Mouse (Mus musculus): ENCODE data around the gene Zfp777.

The Zfp777 gene

DNA sequence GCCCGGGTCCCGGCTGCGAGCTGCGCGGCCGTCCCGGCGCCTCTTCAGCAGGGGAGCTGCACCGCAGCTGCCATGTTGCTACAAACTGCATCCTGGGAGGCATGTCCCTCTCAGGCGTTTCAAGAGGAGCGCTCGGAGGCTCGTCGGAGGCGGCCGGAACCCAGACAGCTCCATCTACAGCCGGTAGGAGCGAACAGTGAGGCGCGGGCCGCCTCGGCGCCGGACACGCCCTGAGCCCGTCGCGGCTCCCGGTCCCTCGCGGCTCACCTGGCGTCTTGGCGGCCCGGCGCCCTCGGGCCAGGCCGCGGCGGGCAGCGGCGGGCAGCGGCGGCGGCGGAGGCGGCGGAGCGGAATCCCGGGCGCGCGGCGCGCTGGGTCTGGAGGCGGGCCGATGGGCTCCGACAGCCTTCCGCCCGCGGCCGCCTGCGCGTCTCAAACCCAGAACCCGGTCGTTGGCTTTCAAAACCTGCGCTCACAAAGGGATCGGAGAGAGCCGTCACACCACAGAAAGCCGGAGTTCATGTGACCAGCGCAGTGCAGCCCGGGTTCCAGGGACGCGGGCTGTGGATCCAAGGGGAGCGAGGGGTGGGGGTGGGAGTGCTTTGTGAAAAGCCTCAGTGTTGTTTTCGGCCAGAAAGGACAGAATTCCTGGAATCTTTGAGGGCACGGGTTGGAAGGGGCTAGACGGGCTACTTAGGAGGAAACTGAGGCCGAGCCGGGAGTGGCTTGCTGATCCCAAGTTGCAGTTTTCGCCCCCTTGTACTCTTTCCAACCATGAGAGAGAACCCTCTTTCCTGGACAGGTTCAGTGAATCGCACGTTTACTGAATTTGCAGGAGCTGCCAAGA lies at the start of gene Zfp777:
Gene Zfp777, minus strand, starts transcription at position 486 of the 847 bp plus-strand sequence.
- in situ Hi-C loops (cut with MseI, MboI), result no loop called here

DNA sequence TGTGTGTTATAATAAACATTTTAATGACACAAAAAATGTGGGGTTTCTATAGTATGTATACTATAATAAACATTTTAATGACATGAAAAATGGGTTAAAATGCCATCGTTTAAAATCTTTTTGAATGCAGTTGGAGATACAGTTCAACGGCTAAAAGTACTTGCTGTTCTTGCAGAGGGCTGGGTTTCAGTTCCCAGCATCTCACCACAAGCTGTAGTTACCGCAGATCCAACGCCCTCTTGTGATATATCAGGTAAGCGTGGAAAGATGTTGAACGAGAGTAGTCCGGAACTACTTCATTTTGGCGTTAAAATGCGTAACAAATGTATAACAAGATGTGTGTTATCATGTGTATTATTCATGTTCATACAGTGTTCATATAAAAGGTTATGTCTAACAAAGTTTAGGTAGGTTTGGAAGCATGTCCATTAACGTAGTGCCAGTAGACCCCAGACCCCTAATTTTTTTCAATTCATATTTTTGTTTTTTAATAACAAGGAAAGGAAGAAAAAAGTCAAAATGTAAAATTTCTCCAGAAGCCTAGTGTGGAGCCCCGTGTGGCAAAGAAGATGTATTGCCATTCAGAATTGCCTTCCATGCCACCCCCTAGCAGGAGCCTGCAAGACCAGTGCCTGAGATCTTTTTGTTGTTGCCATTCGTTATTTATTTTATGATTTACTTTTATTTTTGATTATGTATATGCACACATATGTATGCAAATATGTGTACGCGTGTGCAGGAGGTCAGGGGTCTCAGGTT lies 38.4 kb upstream of the Zfp777 start:
- in situ Hi-C loops (cut with MseI, MboI), result no loop called here

- in situ Hi-C loops (cut with MseI, MboI), result no loop called here
Observed at GRCm38 (mm10) chr6:48086471-48086878, 37.8 kb upstream of the Zfp777 start, which contains the start of gene Zfp746. Gene Zfp746 (minus strand): TSS chr6:48086593.

DNA sequence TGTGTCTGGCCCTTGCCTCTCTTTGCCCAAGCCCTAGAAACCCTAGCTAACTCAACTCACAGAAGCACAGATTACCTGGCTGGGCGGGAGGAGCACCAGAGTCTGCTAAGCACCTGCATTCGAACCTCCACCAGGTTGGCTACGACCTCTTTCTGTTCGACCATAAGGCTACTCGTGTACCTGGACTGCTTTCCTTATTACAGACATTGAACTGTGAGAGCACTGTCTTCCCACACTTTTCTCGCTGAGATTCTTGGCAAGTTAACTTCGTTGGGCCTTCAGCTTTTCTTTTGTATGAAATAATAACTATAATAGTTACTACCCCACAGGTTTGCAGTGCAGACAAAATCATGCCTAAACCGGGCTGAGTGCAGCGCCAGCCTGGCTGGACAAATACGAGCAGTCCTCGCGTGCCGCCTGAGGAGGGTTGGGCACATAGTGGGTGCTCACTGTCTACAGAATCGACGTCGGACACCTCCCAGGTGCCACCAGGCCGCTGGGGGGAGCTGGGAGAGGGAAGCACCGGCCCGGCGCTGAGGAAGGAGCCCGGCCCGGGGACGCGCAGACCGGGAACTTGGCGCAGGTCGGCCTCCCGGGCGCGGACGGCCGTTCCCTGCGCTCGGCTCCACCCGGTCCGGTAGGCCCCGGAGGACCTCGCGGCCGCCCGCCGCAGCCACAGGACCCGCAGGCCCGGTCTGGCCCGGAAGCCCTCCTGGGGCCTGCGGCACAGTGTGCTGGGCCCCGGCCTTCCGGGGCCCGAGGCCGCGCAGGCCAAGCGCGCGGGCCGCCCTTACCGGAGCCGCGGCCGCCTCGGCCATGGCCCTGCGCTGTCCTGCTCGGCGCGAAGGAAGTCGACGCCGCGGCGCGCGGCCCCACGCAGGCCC lies 37.1 kb upstream of the Zfp777 start:
- in situ Hi-C loops (cut with MseI, MboI), result no loop called here

- in situ Hi-C loops (cut with MseI, MboI), result no loop called here
Observed at GRCm38 (mm10) chr6:48083733-48084191, 35.1 kb upstream of the Zfp777 start.

DNA sequence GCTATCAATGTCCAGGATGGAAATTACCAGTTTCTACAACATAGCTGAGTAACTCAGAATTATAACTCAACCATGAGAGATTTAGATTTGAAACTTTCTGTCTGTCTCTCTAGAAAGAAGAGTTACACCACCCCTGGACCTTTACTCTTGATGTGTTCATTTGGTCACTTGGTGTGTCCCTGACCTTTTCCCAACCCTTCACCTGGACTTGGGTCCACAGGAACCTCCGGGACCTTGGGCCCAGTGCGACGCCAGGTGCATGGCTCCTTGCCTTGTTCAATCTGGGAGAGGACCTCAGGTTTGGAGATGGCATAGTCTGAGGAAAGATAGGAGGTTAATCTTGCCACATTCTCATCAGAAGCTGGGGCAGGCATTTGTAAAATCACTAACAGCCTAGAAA lies 33.2 kb upstream of the Zfp777 start:
- in situ Hi-C loops (cut with MseI, MboI), result no loop called here

DNA sequence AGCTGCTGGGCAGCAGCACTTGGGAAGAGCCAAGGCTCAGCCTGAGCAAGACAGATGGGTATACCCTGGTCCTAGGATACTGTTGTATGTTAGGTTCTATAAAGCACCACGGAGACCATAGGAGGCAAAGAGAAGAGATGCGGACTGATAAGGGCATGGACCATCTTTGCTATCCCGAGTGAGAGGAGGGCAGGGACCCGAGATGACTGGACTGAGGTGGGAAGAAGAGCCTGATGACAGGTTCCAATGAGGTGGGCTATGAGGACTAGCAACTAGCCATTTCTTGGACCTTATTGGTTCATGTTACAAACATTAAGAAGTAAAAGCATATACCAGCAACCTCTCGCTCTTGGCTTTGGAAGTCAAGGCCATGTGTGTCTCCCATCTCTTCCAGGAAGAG lies 32.3 kb upstream of the Zfp777 start:
- in situ Hi-C loops (cut with MseI, MboI), result no loop called here

- in situ Hi-C loops (cut with MseI, MboI), result no loop called here
Observed at GRCm38 (mm10) chr6:48073316-48073715, 24.6 kb upstream of the Zfp777 start.

GRCm38 (mm10) chr6:48067492-48067891 lies 18.8 kb upstream of the Zfp777 start:
- in situ Hi-C loops (cut with MseI, MboI), result no loop called here

- in situ Hi-C loops (cut with MseI, MboI), result no loop called here
Observed at GRCm38 (mm10) chr6:48065587-48066075, 16.9 kb upstream of the Zfp777 start.

GRCm38 (mm10) chr6:48064451-48064850 lies 15.7 kb upstream of the Zfp777 start:
- in situ Hi-C loops (cut with MseI, MboI), result no loop called here

- in situ Hi-C loops (cut with MseI, MboI), result no loop called here
Observed at GRCm38 (mm10) chr6:48063940-48064339, 15.2 kb upstream of the Zfp777 start.

- in situ Hi-C loops (cut with MseI, MboI), result no loop called here
Observed at GRCm38 (mm10) chr6:48060895-48061294, 12.2 kb upstream of the Zfp777 start.

DNA sequence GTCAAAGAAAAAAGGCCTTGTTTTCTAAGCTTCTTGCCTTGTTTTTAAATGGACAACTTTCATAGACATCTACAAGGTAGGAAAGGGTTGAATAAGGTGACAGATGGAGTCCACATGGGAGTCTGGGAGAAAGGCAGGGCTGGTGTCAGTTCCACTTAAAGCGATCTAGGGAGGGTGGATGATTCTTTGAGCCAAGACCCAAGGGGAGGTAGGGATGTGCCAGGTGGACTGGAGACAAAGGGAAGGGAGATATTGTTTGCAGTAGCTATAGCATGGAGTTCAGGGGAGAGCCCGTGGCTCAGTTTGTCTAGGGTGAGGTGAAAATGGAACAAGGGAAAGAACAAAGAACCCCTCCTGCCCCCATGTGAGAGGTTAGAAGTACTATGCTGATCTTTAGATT lies 11.7 kb upstream of the Zfp777 start:
- in situ Hi-C loops (cut with MseI, MboI), result no loop called here

DNA sequence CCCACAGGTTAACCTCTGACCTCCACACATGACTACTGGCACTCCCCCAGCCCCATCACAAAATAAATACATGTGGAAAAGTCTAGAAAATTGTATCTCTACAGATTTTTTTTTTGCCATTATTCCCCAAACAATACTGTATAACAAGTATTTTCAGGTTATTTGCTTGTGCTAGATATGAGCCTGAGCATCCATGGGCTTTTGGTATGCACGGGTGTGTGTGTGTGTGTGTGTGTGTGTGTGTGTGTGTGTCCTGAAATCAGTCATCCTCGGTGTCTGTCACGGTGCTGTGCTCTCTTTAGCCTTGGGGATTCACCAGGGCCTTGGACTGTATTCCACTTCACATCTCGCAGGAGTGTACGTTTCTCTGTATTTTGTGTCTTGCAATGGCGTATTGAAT lies 3.4 kb upstream of the Zfp777 start:
- in situ Hi-C loops (cut with MseI, MboI), result no loop called here

DNA sequence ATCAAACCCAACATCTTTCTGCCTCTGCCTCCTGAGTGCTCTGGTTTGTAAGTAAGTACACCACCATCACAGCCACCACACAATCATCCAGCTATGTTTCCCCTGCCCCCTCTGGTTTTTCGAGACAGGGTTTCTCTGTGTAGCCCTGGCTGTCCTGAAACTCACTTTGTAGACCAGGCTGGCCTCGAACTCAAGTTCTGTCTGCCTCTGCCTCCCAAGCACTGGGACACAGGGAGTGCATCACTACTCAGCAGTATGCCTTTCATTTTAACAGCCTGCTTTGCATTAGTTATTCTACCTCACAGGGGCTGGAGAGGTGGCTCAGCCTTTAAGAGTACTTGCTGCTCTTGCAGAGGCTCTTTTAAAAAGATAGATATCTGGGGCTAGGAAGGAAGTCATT lies 3.0 kb upstream of the Zfp777 start:
- in situ Hi-C loops (cut with MseI, MboI), result no loop called here

GRCm38 (mm10) chr6:48049273-48050065 lies 758 bp upstream of the Zfp777 start:
- in situ Hi-C loops (cut with MseI, MboI), result no loop called here

- in situ Hi-C loops (cut with MseI, MboI), result no loop called here
Observed at GRCm38 (mm10) chr6:48047450-48048351, 1.0 kb downstream of the Zfp777 start.

- in situ Hi-C loops (cut with MseI, MboI), result no loop called here
Observed at GRCm38 (mm10) chr6:48047114-48047449, 1.6 kb downstream of the Zfp777 start.

- in situ Hi-C loops (cut with MseI, MboI), result no loop called here
Observed at GRCm38 (mm10) chr6:48032661-48033060, 16.1 kb downstream of the Zfp777 start.
